Mouse (Mus musculus) thymus, postnatal 10 days (tissue): Measurements from ENCODE around the gene Akt2.
"Not testable (repeated sequence)": the region's sequence is repeated elsewhere in the genome, so short reads cannot be mapped to it uniquely, and the experiment has no call there.

Experiments
- DNase-seq, 2 experiments: peaks; one replicate each; pipeline ENCODE4 v3.0.0; 2021; ENCODE audit warnings: low spot score in 2 of 2

Akt2 gene

GRCm38 (mm10) chr7:27612940-27613339 lies 21.6 kb downstream of the Akt2 start:
- no peak for DNase-seq

GRCm38 (mm10) chr7:27613751-27614499 lies 22.6 kb downstream of the Akt2 start:
- no peak for DNase-seq

DNA sequence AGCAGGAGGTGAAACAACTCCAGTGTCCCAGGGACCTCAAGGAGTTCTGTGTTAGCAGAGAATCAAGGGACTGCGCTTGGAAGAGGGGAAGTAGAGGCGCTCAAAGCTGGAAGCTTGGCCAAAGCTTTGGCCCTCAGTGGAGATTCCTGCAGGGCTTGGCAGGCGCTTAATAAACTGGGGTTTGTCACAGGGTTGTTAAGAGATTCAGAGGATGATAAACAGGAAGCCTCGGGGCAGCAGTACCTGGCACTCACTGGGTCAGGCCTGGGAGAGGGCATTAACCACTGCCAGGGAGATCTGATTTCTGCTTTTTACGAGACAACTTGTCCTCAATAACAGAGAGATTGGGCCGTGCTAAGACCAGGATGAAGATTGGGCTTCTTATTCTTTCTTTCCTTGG lies 29.7 kb downstream of the Akt2 start:
- DNase-seq: no peak

DNA sequence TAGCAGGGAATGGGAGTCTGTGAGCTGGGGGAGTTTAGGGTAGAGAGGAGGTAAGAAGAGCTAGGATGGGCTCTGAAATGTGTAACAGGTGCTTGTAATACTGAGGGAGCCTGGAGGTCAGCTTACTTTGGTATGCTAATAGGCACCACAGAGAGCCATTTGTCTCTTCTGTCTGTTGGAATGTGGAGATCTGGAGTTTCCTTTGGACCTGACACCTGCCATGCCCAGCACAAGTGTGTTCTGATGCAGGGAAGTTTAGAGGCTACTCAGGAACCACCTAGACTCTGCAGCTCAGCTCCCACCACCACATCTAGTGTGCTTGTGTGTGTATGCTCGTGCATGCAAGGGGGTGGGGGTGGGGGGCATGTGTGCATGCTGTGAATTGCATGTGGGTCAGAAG lies 30.9 kb downstream of the Akt2 start:
- no peak for DNase-seq

GRCm38 (mm10) chr7:27624967-27625366 lies 33.6 kb downstream of the Akt2 start:
- no peak for DNase-seq

DNA sequence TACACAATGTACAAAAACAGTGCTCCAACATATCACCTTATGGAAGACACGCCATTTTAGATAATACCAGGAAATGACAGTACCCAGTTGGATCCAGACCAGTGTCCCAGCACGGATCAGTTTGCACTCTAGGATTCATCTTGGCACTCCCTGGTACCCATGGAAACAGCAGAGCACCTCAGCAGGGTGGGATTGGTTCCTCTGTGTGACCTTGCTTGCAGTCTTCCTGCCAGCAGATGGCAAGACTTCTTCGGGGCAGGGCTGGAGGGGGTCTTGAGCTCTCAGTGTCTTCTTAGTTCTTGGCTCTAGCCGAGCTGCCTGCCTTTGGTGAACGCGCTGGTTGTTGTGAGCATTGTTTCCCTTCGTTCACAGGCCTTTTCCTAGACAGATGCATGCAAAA lies 36.4 kb downstream of the Akt2 start:
- no peak for DNase-seq

GRCm38 (mm10) chr7:27628190-27628589 lies 36.8 kb downstream of the Akt2 start:
- no peak for DNase-seq

DNA sequence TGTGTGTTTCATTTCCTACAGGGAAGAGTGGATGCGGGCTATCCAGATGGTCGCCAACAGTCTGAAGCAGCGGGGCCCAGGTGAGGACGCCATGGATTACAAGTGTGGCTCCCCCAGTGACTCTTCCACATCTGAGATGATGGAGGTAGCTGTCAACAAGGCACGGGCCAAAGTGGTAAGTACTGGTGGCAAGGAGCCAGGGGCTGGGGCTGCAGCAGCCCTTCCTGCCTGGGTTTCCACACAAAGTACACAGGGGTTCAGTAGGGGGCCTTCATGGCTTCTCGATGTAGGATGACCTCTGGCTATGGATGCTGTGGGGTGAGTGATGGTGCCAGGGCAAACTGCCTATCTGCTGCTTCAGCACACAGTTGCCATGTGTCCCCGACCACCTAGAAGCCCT lies 37.5 kb downstream of the Akt2 start:
- not testable (repeated sequence) for DNase-seq

DNA sequence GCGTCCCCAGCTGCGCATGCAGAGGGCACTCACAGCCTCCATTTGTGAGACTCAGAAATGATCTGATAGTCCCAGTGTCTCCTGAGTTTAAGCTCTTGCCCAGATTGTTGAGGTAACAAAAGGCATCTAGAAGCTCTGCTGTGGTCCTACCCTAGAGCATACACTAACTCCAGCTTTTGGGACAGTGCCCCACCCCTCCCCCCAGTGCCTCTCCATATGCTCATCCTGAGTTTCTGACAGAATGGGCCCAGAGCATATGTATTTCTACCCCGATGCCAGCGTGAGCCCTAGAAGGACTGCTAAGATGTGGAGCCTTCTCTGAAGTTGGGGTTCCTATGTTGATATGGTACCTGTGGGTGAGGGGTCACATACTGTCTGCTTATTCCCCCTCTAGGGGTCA lies 40.1 kb downstream of the Akt2 start:
- DNase-seq: no peak

DNA sequence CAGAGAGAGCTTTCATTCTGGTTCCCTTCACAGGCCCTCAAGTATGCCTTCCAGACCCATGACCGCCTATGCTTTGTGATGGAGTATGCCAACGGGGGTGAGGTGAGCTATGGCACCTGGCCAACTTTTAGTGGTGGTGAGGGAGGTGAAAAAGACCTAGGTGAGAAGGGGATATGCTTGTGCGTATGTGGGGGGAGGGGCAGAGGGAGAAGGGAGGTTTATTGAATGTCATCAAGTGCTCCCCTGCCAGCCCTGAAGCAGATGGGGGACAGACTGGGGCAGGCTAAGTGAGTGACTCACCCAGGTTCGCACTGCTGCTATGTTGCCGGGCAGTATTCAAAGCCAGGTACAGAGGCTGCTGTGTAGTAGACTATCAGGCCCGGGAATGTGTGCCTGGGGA lies 41.8 kb downstream of the Akt2 start:
- DNase-seq: no peak

- no peak for DNase-seq
Measured at GRCm38 (mm10) chr7:27634691-27635090, 43.3 kb downstream of the Akt2 start.

DNA sequence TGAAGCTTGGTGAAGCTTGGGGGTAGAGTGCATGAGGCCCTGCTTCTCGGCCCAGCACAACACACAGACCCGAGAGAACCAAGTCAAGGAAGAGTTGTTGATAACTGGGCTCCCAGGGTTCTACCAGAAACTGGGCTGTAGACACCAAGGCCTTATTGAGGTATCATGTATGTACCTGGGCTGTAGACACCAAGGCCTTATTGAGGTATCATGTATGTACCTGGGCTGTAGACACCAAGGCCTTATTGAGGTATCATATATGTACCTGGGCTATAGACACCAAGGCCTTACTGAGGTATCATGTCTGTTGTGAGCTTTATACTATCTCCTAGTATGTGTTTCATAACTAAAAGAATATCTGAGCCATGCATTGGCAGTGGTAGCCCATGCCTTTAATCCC lies 43.7 kb downstream of the Akt2 start:
- DNase-seq: not testable (repeated sequence)

DNA sequence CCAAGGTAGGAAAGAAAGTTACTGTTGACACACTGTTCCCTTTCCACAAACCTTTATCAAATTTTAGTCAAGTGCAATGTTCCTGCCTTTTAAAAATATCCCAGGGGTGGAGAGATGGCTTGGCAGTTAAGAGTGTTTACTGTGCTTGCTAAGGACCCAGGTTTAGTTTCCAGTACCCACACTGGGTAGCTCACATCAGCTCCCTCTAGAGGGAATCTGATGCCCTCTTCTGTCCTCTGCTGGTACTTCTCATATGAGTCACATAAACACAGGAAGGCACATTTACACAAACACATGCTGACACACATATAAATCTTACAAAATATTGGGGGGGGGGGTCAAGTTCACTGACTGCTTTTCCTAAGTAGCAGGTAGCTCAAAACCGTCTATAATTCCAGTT lies 53.1 kb downstream of the Akt2 start:
- no peak for DNase-seq

- DNase-seq: no peak
Measured at GRCm38 (mm10) chr7:27646516-27646915, 55.2 kb downstream of the Akt2 start.

DNA sequence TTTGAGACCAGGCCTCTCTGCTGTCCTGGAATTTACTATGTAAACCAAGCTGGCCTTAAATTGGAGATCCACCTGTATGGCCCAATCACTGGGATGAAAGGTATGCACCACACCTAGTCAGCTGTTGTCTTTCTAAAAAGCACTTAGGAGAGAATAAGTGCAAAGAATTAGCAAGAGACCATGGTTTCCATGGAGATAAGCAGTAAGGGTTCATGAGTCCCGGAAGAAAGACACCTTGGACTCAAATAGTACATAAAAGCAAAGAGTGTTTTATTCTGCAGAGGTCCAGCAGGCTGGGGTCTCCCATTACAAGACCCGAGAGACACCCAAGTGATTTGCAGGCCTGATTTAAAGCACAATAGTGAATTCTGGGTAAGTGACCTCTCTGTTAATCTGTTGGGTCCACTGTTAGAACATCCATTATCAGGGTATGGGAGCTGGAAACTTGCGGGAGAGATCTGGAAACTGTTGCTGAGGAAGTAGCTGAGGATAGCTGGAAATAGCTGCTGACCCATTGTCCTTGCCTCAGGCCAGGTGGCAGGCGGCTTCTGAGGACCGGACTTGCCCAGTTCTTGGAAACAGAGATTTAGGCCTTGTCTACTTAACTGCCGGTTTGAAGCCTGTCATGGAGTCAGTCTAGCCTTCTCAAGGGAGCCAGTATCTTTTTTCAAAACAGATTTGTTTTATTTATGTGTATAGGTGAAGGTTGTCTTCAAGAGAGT lies 56.1 kb downstream of the Akt2 start:
- no peak for DNase-seq

- DNase-seq: no peak
Measured at GRCm38 (mm10) chr7:27649723-27650122, 58.4 kb downstream of the Akt2 start.

- DNase-seq: peak; percentile 35 to 72
Measured at GRCm38 (mm10) chr7:27650949-27651348, 59.6 kb downstream of the Akt2 start.

- peak; percentile 39 to 66 for DNase-seq
Measured at GRCm38 (mm10) chr7:27653681-27654437, 62.5 kb downstream of the Akt2 start, which contains the start of gene Ttc9b. Gene Ttc9b (plus strand): TSS chr7:27653915.

DNA sequence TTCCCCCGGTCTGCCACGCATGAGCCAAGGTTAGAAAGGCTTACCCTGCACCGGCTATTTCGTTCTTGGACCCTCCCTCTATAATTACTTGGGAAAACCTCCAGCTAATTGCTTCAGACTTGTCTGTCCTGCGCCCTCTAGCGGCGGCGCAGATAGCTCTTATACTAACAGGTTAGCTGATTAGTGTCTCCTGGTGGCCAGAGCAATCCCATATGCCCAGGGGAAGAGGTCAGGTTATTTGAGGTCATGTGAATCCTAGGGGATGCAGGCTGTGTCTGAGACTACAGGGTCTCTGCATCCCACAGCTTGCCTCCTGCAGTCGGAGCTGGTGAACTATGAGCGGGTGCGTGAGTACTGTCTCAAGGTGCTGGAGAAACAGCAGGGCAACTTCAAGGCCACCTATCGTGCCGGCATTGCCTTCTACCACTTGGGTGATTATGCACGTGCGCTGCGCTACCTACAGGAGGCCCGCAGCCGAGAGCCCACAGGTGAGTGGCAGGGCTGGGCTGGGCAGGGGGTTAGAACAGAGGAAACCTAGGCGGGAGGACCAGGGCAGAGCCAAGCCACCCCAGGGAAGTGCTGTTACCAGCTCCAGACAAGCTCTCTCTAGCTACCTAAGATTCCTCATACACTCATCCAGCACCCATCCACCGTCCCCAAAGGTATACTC lies 63.4 kb downstream of the Akt2 start:
- DNase-seq: peak in 1 of 2 experiments; percentile 27

- no peak for DNase-seq
Measured at GRCm38 (mm10) chr7:27655545-27655944, 64.2 kb downstream of the Akt2 start.

DNA sequence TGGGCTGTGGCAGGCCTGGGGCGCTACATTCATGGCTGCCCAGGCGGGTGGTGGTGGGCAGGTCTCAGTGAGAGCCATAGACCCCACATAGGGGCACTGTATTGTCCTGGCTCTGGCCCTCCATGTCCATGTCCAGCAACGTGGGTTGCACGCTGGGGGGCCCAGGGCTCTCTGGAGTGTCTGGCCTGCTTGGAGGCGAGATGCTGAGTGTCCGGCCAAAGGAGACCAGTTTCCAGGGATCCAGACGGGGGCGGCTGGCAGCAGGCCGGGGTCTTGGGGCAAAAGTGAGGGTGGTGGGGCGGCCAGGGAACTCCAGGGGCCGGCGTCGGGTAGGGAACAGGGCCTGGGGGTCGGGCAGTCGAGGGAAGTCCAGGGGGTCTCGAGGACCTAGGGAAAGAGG lies 65.2 kb downstream of the Akt2 start:
- DNase-seq: no peak

DNA sequence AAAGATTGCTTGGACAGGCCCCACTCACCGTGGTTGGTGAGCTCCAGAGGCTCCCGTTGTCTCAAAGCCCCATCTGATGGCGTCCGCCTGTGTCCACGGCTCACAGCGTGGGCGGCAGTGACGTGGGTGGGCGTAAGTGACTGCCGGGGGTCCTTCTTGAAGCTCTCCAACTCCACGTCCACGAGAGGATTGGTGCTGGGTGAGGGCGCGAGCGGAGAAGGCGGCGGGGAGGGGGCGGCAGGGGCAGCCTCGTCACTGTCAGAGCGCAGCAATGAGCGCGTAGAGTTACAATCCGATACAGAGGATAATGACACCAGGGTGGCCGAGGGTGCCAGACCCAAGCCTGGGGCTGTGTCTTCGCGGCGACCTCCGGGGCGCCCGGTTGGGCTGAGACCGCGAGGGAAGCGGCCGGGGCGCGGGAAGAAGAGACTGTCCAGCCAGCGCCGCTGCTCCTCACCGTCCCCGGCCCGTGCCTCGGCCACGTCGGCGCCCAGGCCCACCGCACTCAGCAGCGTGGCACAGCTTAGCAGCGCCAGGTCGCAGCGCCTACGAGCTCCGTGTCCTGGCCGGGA lies 66.6 kb downstream of the Akt2 start:
- no peak for DNase-seq
